Mouse (Mus musculus) midbrain, embryonic 13.5 days (tissue): ENCODE data around the gene Gpat3. TPM values are rescaled to one million over a fixed set of nuclear protein-coding genes. Genes with fewer than 3 reads are reported as not detected.
A peak's percentile ranks its signal among the peaks of the same experiment; 100 is the strongest.

ENCODE experiments used
- ATAC-seq: fragments of 200-750 bp; cut with Nextera tagmentation; 2 replicates; pipeline ENCODE4 v1.8.0; 2017; ENCODE audit warnings: mild to moderate bottlenecking, moderate TSS enrichment, moderate library complexity
- H3K27ac ChIP-seq: fragments of 300-500 bp; sonication (generic); 2 replicates; pipeline ENCODE4 v1.5.1; 2015; ENCODE audit warnings: inconsistent platforms, mild to moderate bottlenecking, moderate library complexity
- H3K27me3 ChIP-seq: fragments of 300-500 bp; sonication (generic); 2 replicates; pipeline ENCODE4 v1.6.1; 2015; ENCODE audit warnings: mild to moderate bottlenecking, inconsistent platforms
- H3K36me3 ChIP-seq: fragments of 300-500 bp; sonication (generic); 2 replicates; pipeline ENCODE4 v1.6.1; 2015; ENCODE audit warnings: mild to moderate bottlenecking, inconsistent platforms
- H3K4me1 ChIP-seq: fragments of 300-500 bp; sonication (generic); replicated peaks from 2 replicates; pipeline ENCODE4 v1.6.1; 2015; ENCODE audit warnings: inconsistent platforms
- H3K4me2 ChIP-seq: fragments of 300-500 bp; sonication (generic); replicated peaks from 2 replicates; pipeline ENCODE4 v1.6.1; 2015; ENCODE audit warnings: moderate library complexity, mild to moderate bottlenecking, inconsistent platforms
- H3K4me3 ChIP-seq: fragments of 300-500 bp; sonication (generic); replicated peaks from 2 replicates; pipeline ENCODE4 v1.5.1; 2015; ENCODE audit warnings: mild to moderate bottlenecking, inconsistent platforms
- H3K9ac ChIP-seq: fragments of 300-500 bp; sonication (generic); replicated peaks from 2 replicates; pipeline ENCODE4 v1.6.1; 2015; ENCODE audit warnings: mild to moderate bottlenecking, inconsistent platforms
- H3K9me3 ChIP-seq: fragments of 300-500 bp; sonication (generic); 2 replicates; pipeline ENCODE4 v1.6.1; 2016; ENCODE audit warnings: mild to moderate bottlenecking, inconsistent platforms
- WGBS: fragments of 180-500 bp; shearing (Covaris S2); methylation state at CpG from one replicate; pipeline ENCODE4 v1.1.7; 2015; 5-methylcytosine and 5-hydroxymethylcytosine counted together
- polyA plus RNA-seq: library from polyadenylated mRNA; unstranded; fragments of >200 nt; fragmentation: Nextera tagmentation; extraction: Ambion mirVana; gene quantifications from 2 replicates; pipeline ENCODE4 v1.2.1, GENCODE M21; 2015

Gene Gpat3
- polyA plus RNA-seq, 1 experiment from 2014 or later = 0.19 TPM

- H3K27me3 ChIP-seq = no peaks in the 10 kb centered on the region
- H3K4me3 ChIP-seq = no peak overlapping the region
- H3K4me1 ChIP-seq = no peaks in the 10 kb centered on the region
- no peak overlapping the region for H3K4me2 ChIP-seq
- no peaks in the 10 kb centered on the region for H3K9me3 ChIP-seq
- H3K36me3 ChIP-seq = no peaks in the 10 kb centered on the region
- no peak for ATAC-seq
- 76% methylated on average over 2 of the region's 2 CpGs for WGBS
- no peak overlapping the region for H3K27ac ChIP-seq
- no peak overlapping the region for H3K9ac ChIP-seq
Measured at GRCm38 (mm10) chr5:100833841-100834240, 11.7 kb upstream of the Gpat3 start.

- Histone ChIP-seq H3K27ac (no peak overlapping the region), H3K4me1 (no peaks in the 10 kb centered on the region), H3K4me3 (no peak overlapping the region), H3K36me3 (no peaks in the 10 kb centered on the region), H3K9me3 (no peaks in the 10 kb centered on the region), H3K27me3 (no peaks in the 10 kb centered on the region), H3K4me2 (no peak overlapping the region), H3K9ac (no peak overlapping the region)
- no peak for ATAC-seq
- WGBS = 80% methylated on average over 9 of the region's 9 CpGs
Measured at GRCm38 (mm10) chr5:100835862-100836538, 9.5 kb upstream of the Gpat3 start.

- H3K9me3 ChIP-seq = peaks cover 10% of the 10 kb centered on the region
- no peak for ATAC-seq
- H3K9ac ChIP-seq = no peak overlapping the region
- H3K4me3 ChIP-seq = no peak overlapping the region
- no peaks in the 10 kb centered on the region for H3K27me3 ChIP-seq
- no peak overlapping the region for H3K4me2 ChIP-seq
- whole genome bisulfite sequencing = 93% methylated on average over 7 of the region's 7 CpGs
- no peaks in the 10 kb centered on the region for H3K36me3 ChIP-seq
- no peaks in the 10 kb centered on the region for H3K4me1 ChIP-seq
- H3K27ac ChIP-seq = no peak overlapping the region
Measured at GRCm38 (mm10) chr5:100837907-100838306, 7.6 kb upstream of the Gpat3 start.

- no peak overlapping the region for H3K9ac ChIP-seq
- WGBS = 70% methylated on average over 3 of the region's 3 CpGs
- H3K4me1 ChIP-seq = peaks cover 20% of the 10 kb centered on the region
- peaks cover 52% of the 10 kb centered on the region for H3K27me3 ChIP-seq
- peaks cover 10% of the 10 kb centered on the region for H3K9me3 ChIP-seq
- no peak overlapping the region for H3K4me2 ChIP-seq
- no peak overlapping the region for H3K27ac ChIP-seq
- H3K4me3 ChIP-seq = no peak overlapping the region
- ATAC-seq = no peak
- no peaks in the 10 kb centered on the region for H3K36me3 ChIP-seq
Measured at GRCm38 (mm10) chr5:100844485-100844884, 1.0 kb upstream of the Gpat3 start.

- H3K4me1 ChIP-seq = peaks cover 20% of the 10 kb centered on the region
- peak overlapping the region; percentile 62 for H3K9ac ChIP-seq
- no peaks in the 10 kb centered on the region for H3K36me3 ChIP-seq
- H3K27ac ChIP-seq = no peak overlapping the region
- ATAC-seq = peak; percentile 83
- H3K4me2 ChIP-seq = peak overlapping the region; percentile 98
- 0% methylated on average over 52 of the region's 52 CpGs for WGBS
- peaks cover 52% of the 10 kb centered on the region for H3K27me3 ChIP-seq
- peaks cover 10% of the 10 kb centered on the region for H3K9me3 ChIP-seq
- peak overlapping the region; percentile 56 for H3K4me3 ChIP-seq
Measured at GRCm38 (mm10) chr5:100845848-100846598, 510 bp downstream of the Gpat3 start.

- Histone ChIP-seq H3K4me1 (peaks cover 20% of the 10 kb centered on the region), H3K9me3 (peaks cover 9% of the 10 kb centered on the region), H3K4me2 (peak overlapping the region; percentile 98), H3K27me3 (peaks cover 52% of the 10 kb centered on the region), H3K36me3 (no peaks in the 10 kb centered on the region), H3K4me3 (peak overlapping the region; percentile 56), H3K27ac (no peak overlapping the region), H3K9ac (peak overlapping the region; percentile 62)
- ATAC-seq = peak; percentile 17; the same call in 1 of the 2 replicates
- WGBS = under 1% methylated on average over 22 of the region's 22 CpGs
Measured at GRCm38 (mm10) chr5:100846599-100846920, 1.0 kb downstream of the Gpat3 start.

- Histone ChIP-seq H3K9me3 (peaks cover 4% of the 10 kb centered on the region; the same call in 1 of the 2 replicates), H3K27ac (no peak overlapping the region), H3K27me3 (peaks cover 52% of the 10 kb centered on the region), H3K36me3 (no peaks in the 10 kb centered on the region), H3K4me1 (peaks cover 20% of the 10 kb centered on the region), H3K9ac (no peak overlapping the region), H3K4me3 (peak overlapping the region; percentile 56; the same call in 1 of the 2 replicates), H3K4me2 (peak overlapping the region; percentile 98)
- no peak for ATAC-seq
- whole genome bisulfite sequencing = 9% methylated on average over 2 of the region's 2 CpGs
Measured at GRCm38 (mm10) chr5:100847143-100847542, 1.6 kb downstream of the Gpat3 start.

- H3K27ac ChIP-seq = no peak overlapping the region
- H3K4me3 ChIP-seq = no peak overlapping the region
- H3K9me3 ChIP-seq = no peaks in the 10 kb centered on the region
- ATAC-seq = no peak
- 94% methylated on average over 4 of the region's 4 CpGs for WGBS
- no peaks in the 10 kb centered on the region for H3K36me3 ChIP-seq
- no peaks in the 10 kb centered on the region for H3K4me1 ChIP-seq
- H3K9ac ChIP-seq = no peak overlapping the region
- no peak overlapping the region for H3K4me2 ChIP-seq
- H3K27me3 ChIP-seq = no peaks in the 10 kb centered on the region
Measured at GRCm38 (mm10) chr5:100853963-100854362, 8.4 kb downstream of the Gpat3 start.

- no peak overlapping the region for H3K4me2 ChIP-seq
- H3K4me1 ChIP-seq = no peaks in the 10 kb centered on the region
- ATAC-seq = no peak
- H3K9ac ChIP-seq = no peak overlapping the region
- H3K9me3 ChIP-seq = no peaks in the 10 kb centered on the region
- WGBS = 86% methylated on average over 3 of the region's 3 CpGs
- no peak overlapping the region for H3K27ac ChIP-seq
- no peak overlapping the region for H3K4me3 ChIP-seq
- H3K27me3 ChIP-seq = no peaks in the 10 kb centered on the region
- H3K36me3 ChIP-seq = no peaks in the 10 kb centered on the region
Measured at GRCm38 (mm10) chr5:100856552-100856951, 11.0 kb downstream of the Gpat3 start.

GRCm38 (mm10) chr5:100860417-100861053 lies 15.0 kb downstream of the Gpat3 start:
- H3K4me3 ChIP-seq = no peak overlapping the region
- no peak overlapping the region for H3K27ac ChIP-seq
- H3K9me3 ChIP-seq = no peaks in the 10 kb centered on the region
- H3K27me3 ChIP-seq = no peaks in the 10 kb centered on the region
- ATAC-seq = no peak
- no peak overlapping the region for H3K9ac ChIP-seq
- H3K36me3 ChIP-seq = no peaks in the 10 kb centered on the region
- no peaks in the 10 kb centered on the region for H3K4me1 ChIP-seq
- WGBS = 88% methylated on average over 12 of the region's 12 CpGs
- H3K4me2 ChIP-seq = no peak overlapping the region

- H3K36me3 ChIP-seq = no peaks in the 10 kb centered on the region
- H3K27me3 ChIP-seq = no peaks in the 10 kb centered on the region
- no peak for ATAC-seq
- 68% methylated on average over 4 of the region's 4 CpGs for WGBS
- no peaks in the 10 kb centered on the region for H3K4me1 ChIP-seq
- H3K27ac ChIP-seq = no peak overlapping the region
- no peak overlapping the region for H3K4me2 ChIP-seq
- no peak overlapping the region for H3K9ac ChIP-seq
- no peaks in the 10 kb centered on the region for H3K9me3 ChIP-seq
- no peak overlapping the region for H3K4me3 ChIP-seq
Measured at GRCm38 (mm10) chr5:100861140-100861539, 15.6 kb downstream of the Gpat3 start.

GRCm38 (mm10) chr5:100861811-100862210 lies 16.3 kb downstream of the Gpat3 start:
- ATAC-seq = no peak
- 84% methylated on average over 7 of the region's 7 CpGs for WGBS
- Histone ChIP-seq H3K4me2 (no peak overlapping the region), H3K36me3 (no peaks in the 10 kb centered on the region), H3K27ac (no peak overlapping the region), H3K4me1 (no peaks in the 10 kb centered on the region), H3K9me3 (no peaks in the 10 kb centered on the region), H3K27me3 (no peaks in the 10 kb centered on the region), H3K9ac (no peak overlapping the region), H3K4me3 (no peak overlapping the region)
